Mouse (Mus musculus): ENCODE measurements around the gene Prl2a1.
"Not testable (repeated sequence)": the region's sequence is repeated elsewhere in the genome, so short reads cannot be mapped to it uniquely, and the experiment has no call there.

Gene Prl2a1

DNA sequence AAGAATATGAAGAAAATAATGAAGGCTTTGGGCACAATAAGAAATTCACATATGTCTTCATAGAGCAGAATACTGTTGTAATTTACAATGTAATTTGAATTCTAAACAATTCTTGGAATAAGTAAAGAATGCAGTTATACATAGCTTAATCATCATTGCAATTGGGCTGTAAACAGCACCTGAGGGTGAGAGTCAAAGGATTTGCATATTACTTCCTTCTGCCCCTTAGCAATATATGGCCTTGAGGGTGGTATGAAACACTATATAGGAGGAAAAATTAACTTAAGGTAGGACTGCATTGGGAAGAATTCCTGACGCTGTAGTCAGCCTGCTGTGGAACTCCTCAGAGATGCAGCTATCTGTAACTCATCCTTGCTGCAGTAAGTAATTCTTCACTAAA is at the start of gene Prl2a1:
TSS of gene Prl2a1 (plus strand) at position 301 of the 400 bp plus-strand sequence.
- DNase-seq (ENCODE audit: low read depth), result no peak

- DNase-seq (ENCODE audit: low read depth), result not testable (repeated sequence)
Measured at GRCm38 (mm10) chr13:27780704-27781103, 20.8 kb upstream of the Prl2a1 start, which contains the start of gene Prl7c1. Gene Prl7c1, minus strand, starts transcription at chr13:27780804.

DNA sequence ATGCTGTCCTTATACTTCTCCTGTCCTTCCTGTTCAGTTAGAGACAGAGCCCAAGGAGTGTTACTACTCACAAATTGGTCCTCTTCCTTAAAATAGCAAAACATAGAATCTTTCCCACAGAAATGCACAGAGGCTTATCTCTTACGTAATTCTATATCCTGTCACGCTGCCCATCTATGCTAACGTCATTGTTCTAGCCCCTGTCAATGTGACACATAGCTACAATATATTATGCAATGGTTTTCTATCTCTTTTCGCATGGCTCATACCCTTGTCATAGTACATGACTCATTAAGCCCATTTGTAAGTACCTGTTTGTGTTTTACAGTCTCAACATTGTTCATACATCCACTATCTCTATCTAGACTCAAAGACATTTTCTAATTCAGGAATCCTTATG is 2.2 kb upstream of the Prl2a1 start:
- no peak for DNase-seq (ENCODE audit: low read depth)

- no peak for DNase-seq (ENCODE audit: low read depth)
Measured at GRCm38 (mm10) chr13:27802765-27803164, 1.3 kb downstream of the Prl2a1 start.

DNA sequence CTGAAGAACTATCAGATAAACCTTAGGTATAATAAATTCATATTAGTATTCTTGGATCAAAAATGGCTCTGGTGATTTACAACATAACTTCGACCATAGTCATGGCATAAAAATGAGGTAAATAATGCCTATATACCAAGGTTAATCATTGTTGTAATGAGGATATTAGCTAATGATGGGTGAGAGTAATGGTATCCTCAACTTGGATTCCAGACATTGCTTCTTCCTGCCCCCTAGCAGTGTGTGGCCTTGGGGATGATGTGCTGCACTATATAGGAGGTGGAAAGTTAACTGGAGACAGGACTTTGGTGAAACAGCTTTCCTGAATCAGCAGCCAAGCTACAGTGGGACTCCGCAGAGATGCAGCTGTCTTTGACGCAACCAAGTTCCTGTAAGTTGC is 47.6 kb downstream of the Prl2a1 start, which contains the start of gene Prl2c1:
TSS of gene Prl2c1 (plus strand) at position 301 of the 400 bp plus-strand sequence.
- DNase-seq (ENCODE audit: low read depth), result no peak

Data from c-Kit-positive CD71-negative TER-119-negative erythroid progenitor cells, embryonic 14.5 days (primary cell).